22 mouse cellular contexts compared by ENCODE assay signal in genomic region chr16:31149841-31150240, GRCm38 (mm10). TPM values are rescaled to one million over a fixed set of nuclear protein-coding genes. Genes with fewer than 3 reads are reported as not detected.
A peak's percentile ranks its signal among the peaks of the same experiment; 100 is the strongest.
DNase-seq lines count a peak whose midpoint lies in the region; TF ChIP-seq lines count a peak whose summit lies in the region.
"Had no signal": no experiment of that assay in that cellular context is flagged by ENCODE, and none has a peak within 500 bp of the region (broad histone marks: within the 10 kb centered on the region; RNA-seq: fewer than 3 reads in every experiment).

No protein-coding gene starts in this region.

- no peak for TF ChIP-seq EP300 in MEL (IDR thresholded peaks at IDR 0.05; ENCODE audit: low read depth in 1 of 2, low read length in 2 of 2)

- TF ChIP-seq CTCF in MEL (IDR thresholded peaks at IDR 0.05 in 2 of 3, conservative IDR thresholded peaks at IDR 0.05 in 1 of 3; ENCODE audit: control insufficient read depth in 1 of 3, insufficient read depth in 1 of 3, low read depth in 2 of 3, low read length in 3 of 3, poor library complexity in 1 of 3, severe bottlenecking in 1 of 3): no peak

- no peaks in the 10 kb centered on the region for H3K27me3 ChIP-seq in MEL (ENCODE audit: control insufficient read depth in 1 of 2, insufficient read depth in 2 of 2, low read length in 2 of 2)
- H3K27me3 ChIP-seq: CH12.LX, Patski had no signal

- H3K27ac ChIP-seq in MEL (ENCODE audit: control insufficient read depth, low read depth, low read length): no peak overlapping the region

- TF ChIP-seq POLR2A in MEL (IDR thresholded peaks at IDR 0.05; ENCODE audit: control insufficient read depth in 1 of 2, insufficient read depth in 1 of 2, low read depth in 1 of 2, low read length in 2 of 2, poor library complexity in 1 of 2): no peak

- H3K4me1 ChIP-seq in MEL (ENCODE audit: control insufficient read depth in 1 of 2, insufficient read depth in 2 of 2, low read length in 2 of 2): no peaks in the 10 kb centered on the region

- no peak overlapping the region for H3K4me3 ChIP-seq in MEL (ENCODE audit: control insufficient read depth in 1 of 2, insufficient read depth in 1 of 2, low read depth in 2 of 2, low read length in 2 of 2)

- TF ChIP-seq RAD21 in MEL (IDR thresholded peaks at IDR 0.05; ENCODE audit: low read depth, low read length): no peak

- peak; percentile 54 for DNase-seq in retina, postnatal 1 day
- DNase-seq in retina, embryonic 14.5 days (ENCODE audit: low spot score): no peak
- no peak for DNase-seq in MEL (ENCODE audit: low read depth, low spot score)
- peak; percentile 64 for DNase-seq in Muller cell, postnatal 12 days (ENCODE audit: inconsistent ontology term)
- DNase-seq in kidney, adult 9 months: no peak
- no peak for DNase-seq in adrenal gland, postnatal 4 days (ENCODE audit: low spot score in 2 of 2)
- DNase-seq: adrenal gland, adult 2 months; adrenal gland, adult 8-10 months; adrenal gland, postnatal 10 days; adrenal gland, postnatal 14 days; adrenal gland, postnatal 25 days; adrenal gland, postnatal 36 days; B cell, adult 2 months; cerebellum, adult 11 months; cerebellum, adult 11-12 months; cerebellum, adult 18-20 months; cerebellum, adult 2 months; cerebellum, adult 8-10 months; cerebellum, adult 9-10 months had no signal

- no peak overlapping the region for H3K9ac ChIP-seq in MEL (ENCODE audit: control insufficient read depth, low read depth, low read length, poor library complexity, severe bottlenecking)

- H3K79me2 ChIP-seq in MEL (ENCODE audit: control insufficient read depth, insufficient read depth, low read length, poor library complexity): no peaks in the 10 kb centered on the region

- H3K36me3 ChIP-seq in MEL (ENCODE audit: control insufficient read depth in 1 of 2, insufficient read depth in 2 of 2, low read length in 2 of 2): no peaks in the 10 kb centered on the region; a peak in 1 of 4 replicates

- no peaks in the 10 kb centered on the region for H3K9me3 ChIP-seq in MEL (replicated peaks; ENCODE audit: insufficient read depth, low read length)
- H3K9me3 ChIP-seq: G1E had no signal

TF ChIP-seq in MEL, 35 proteins besides CTCF, POLR2A, EP300 and RAD21:
- TF ChIP-seq POLR2AphosphoS5 (IDR thresholded peaks at IDR 0.05; ENCODE audit: borderline replicate concordance, low read depth, low read length) (no peak), MEF2A (IDR thresholded peaks at IDR 0.05; ENCODE audit: extremely low read depth, insufficient replicate concordance, low read depth, low read length, poor library complexity, severe bottlenecking) (no peak), ZNF384 (IDR thresholded peaks at IDR 0.05; ENCODE audit: low read depth, low read length) (peak; percentile 43; the same call in 1 of the 2 replicates), CHD2 (IDR thresholded peaks at IDR 0.05; ENCODE audit: low read length) (no peak), HCFC1 (IDR thresholded peaks at IDR 0.05; ENCODE audit: low read depth, low read length) (no peak)

RNA-seq across cellular contexts. Expression of gene Acap2, which starts 51.2 kb away (rescaled TPM):
- 19.1 and 23.9 TPM in 2 replicates for total RNA-seq in MEL (2012; rRNA removed)
- polyA plus RNA-seq in MEL (2012; ENCODE audit: insufficient read depth in 1 of 2, insufficient read length in 2 of 2, low read depth in 1 of 2, low replicate concordance in 2 of 2, missing spikeins in 1 of 2): 10 to 100 TPM in 1 of 2 experiments, not detected in 1; 17.2 TPM
- 10 to 100 TPM; 49.8 to 49.9 TPM for total RNA-seq in adrenal gland, postnatal 4 days (2021)

Comparison
In these comparisons a context has a peak if more than half of its experiments do, and no peak if none do; other contexts are left out.
1. DNase-seq: peak in retina, postnatal 1 day (single experiment) and Muller cell, postnatal 12 days (single experiment); none in retina, embryonic 14.5 days (single experiment), MEL (single experiment), kidney, adult 9 months (single experiment) and adrenal gland, postnatal 4 days (0 of 2).